Mouse (Mus musculus): ENCODE results near the gene Ptprg. TPM values are rescaled to one million over a fixed set of nuclear protein-coding genes. Genes with fewer than 3 reads are reported as not detected.

Ptprg gene
- polyA plus RNA-seq, 1 experiment = 73.9 TPM

- H3K27ac ChIP-seq (ENCODE audit: insufficient read depth, low read length) = no peak overlapping the region
Measured at GRCm38 (mm10) chr14:11688142-11688541, 134.8 kb downstream of the Ptprg start.

GRCm38 (mm10) chr14:11690066-11690465, 136.7 kb downstream of the Ptprg start:
- H3K4me1 ChIP-seq (ENCODE audit: control insufficient read depth, insufficient read depth, low read length) = 0 out of 2 replicates have a peak, but pooled peaks cover 6% of the 10 kb centered on the region

More at GRCm38 (mm10) chr14:11688142-11688541, 134.8 kb downstream of the Ptprg start:
- TF ChIP-seq CTCF (IDR thresholded peaks at IDR 0.05; ENCODE audit: borderline replicate concordance, insufficient read depth, low read length) (no peak), POLR2A (IDR thresholded peaks at IDR 0.05; ENCODE audit: low read depth, low read length) (no peak)
- H3K4me3 ChIP-seq (ENCODE audit: insufficient read depth, low read length) = no peak overlapping the region
- peaks cover 15% of the 10 kb centered on the region; the same call in 1 of the 2 replicates for H3K4me1 ChIP-seq (ENCODE audit: control insufficient read depth, insufficient read depth, low read length)

GRCm38 (mm10) chr14:11691531-11691930, 138.2 kb downstream of the Ptprg start:
- Histone ChIP-seq H3K27ac (ENCODE audit: insufficient read depth, low read length) (no peak overlapping the region), H3K4me1 (ENCODE audit: control insufficient read depth, insufficient read depth, low read length) (0 out of 2 replicates have a peak, but pooled peaks cover 6% of the 10 kb centered on the region), H3K4me3 (ENCODE audit: insufficient read depth, low read length) (no peak overlapping the region)
- TF ChIP-seq CTCF (IDR thresholded peaks at IDR 0.05; ENCODE audit: borderline replicate concordance, insufficient read depth, low read length) = no peak
- no peak for TF ChIP-seq POLR2A (IDR thresholded peaks at IDR 0.05; ENCODE audit: low read depth, low read length)

More at GRCm38 (mm10) chr14:11690066-11690465, 136.7 kb downstream of the Ptprg start:
- Histone ChIP-seq H3K27ac (ENCODE audit: insufficient read depth, low read length) (no peak overlapping the region), H3K4me3 (ENCODE audit: insufficient read depth, low read length) (no peak overlapping the region)
- TF ChIP-seq CTCF (IDR thresholded peaks at IDR 0.05; ENCODE audit: borderline replicate concordance, insufficient read depth, low read length) (no peak), POLR2A (IDR thresholded peaks at IDR 0.05; ENCODE audit: low read depth, low read length) (no peak)

GRCm38 (mm10) chr14:11698880-11699279, 145.5 kb downstream of the Ptprg start:
- Histone ChIP-seq H3K4me3 (ENCODE audit: insufficient read depth, low read length) (no peak overlapping the region), H3K27ac (ENCODE audit: insufficient read depth, low read length) (no peak overlapping the region), H3K4me1 (ENCODE audit: control insufficient read depth, insufficient read depth, low read length) (0 out of 2 replicates have a peak, but pooled peaks cover 2% of the 10 kb centered on the region)
- TF ChIP-seq POLR2A (IDR thresholded peaks at IDR 0.05; ENCODE audit: low read depth, low read length) = no peak

- Histone ChIP-seq H3K4me3 (ENCODE audit: insufficient read depth, low read length) (no peak overlapping the region), H3K27ac (ENCODE audit: insufficient read depth, low read length) (no peak overlapping the region), H3K4me1 (ENCODE audit: control insufficient read depth, insufficient read depth, low read length) (0 out of 2 replicates have a peak, but pooled peaks cover 2% of the 10 kb centered on the region)
- TF ChIP-seq CTCF (IDR thresholded peaks at IDR 0.05; ENCODE audit: borderline replicate concordance, insufficient read depth, low read length) = no peak
- TF ChIP-seq POLR2A (IDR thresholded peaks at IDR 0.05; ENCODE audit: low read depth, low read length) = no peak
Measured at GRCm38 (mm10) chr14:11699654-11700053, 146.3 kb downstream of the Ptprg start.

GRCm38 (mm10) chr14:11701516-11702249, 148.4 kb downstream of the Ptprg start:
- TF ChIP-seq CTCF (IDR thresholded peaks at IDR 0.05; ENCODE audit: borderline replicate concordance, insufficient read depth, low read length) = no peak
- TF ChIP-seq POLR2A (IDR thresholded peaks at IDR 0.05; ENCODE audit: low read depth, low read length) = no peak
- H3K4me3 ChIP-seq (ENCODE audit: insufficient read depth, low read length) = no peak overlapping the region
- H3K27ac ChIP-seq (ENCODE audit: insufficient read depth, low read length) = no peak overlapping the region
- no peaks in the 10 kb centered on the region for H3K4me1 ChIP-seq (ENCODE audit: control insufficient read depth, insufficient read depth, low read length)

- Histone ChIP-seq H3K4me3 (ENCODE audit: insufficient read depth, low read length) (no peak overlapping the region), H3K4me1 (ENCODE audit: control insufficient read depth, insufficient read depth, low read length) (no peaks in the 10 kb centered on the region), H3K27ac (ENCODE audit: insufficient read depth, low read length) (no peak overlapping the region)
- TF ChIP-seq CTCF (IDR thresholded peaks at IDR 0.05; ENCODE audit: borderline replicate concordance, insufficient read depth, low read length) (no peak), POLR2A (IDR thresholded peaks at IDR 0.05; ENCODE audit: low read depth, low read length) (no peak)
Measured at GRCm38 (mm10) chr14:11702770-11703477, 149.6 kb downstream of the Ptprg start.

- H3K27ac ChIP-seq (ENCODE audit: insufficient read depth, low read length) = no peak overlapping the region
- no peaks in the 10 kb centered on the region for H3K4me1 ChIP-seq (ENCODE audit: control insufficient read depth, insufficient read depth, low read length)
- no peak for TF ChIP-seq POLR2A (IDR thresholded peaks at IDR 0.05; ENCODE audit: low read depth, low read length)
- TF ChIP-seq CTCF (IDR thresholded peaks at IDR 0.05; ENCODE audit: borderline replicate concordance, insufficient read depth, low read length) = no peak
- H3K4me3 ChIP-seq (ENCODE audit: insufficient read depth, low read length) = no peak overlapping the region
Measured at GRCm38 (mm10) chr14:11704871-11705270, 151.5 kb downstream of the Ptprg start.

GRCm38 (mm10) chr14:11709352-11709751, 156.0 kb downstream of the Ptprg start:
- TF ChIP-seq POLR2A (IDR thresholded peaks at IDR 0.05; ENCODE audit: low read depth, low read length) (no peak), CTCF (IDR thresholded peaks at IDR 0.05; ENCODE audit: borderline replicate concordance, insufficient read depth, low read length) (no peak)
- no peak overlapping the region for H3K4me3 ChIP-seq (ENCODE audit: insufficient read depth, low read length)

GRCm38 (mm10) chr14:11709798-11710197, 156.5 kb downstream of the Ptprg start:
- TF ChIP-seq POLR2A (IDR thresholded peaks at IDR 0.05; ENCODE audit: low read depth, low read length) (no peak), CTCF (IDR thresholded peaks at IDR 0.05; ENCODE audit: borderline replicate concordance, insufficient read depth, low read length) (no peak)

More at GRCm38 (mm10) chr14:11709352-11709751, 156.0 kb downstream of the Ptprg start:
- H3K27ac ChIP-seq (ENCODE audit: insufficient read depth, low read length) = no peak overlapping the region
- H3K4me1 ChIP-seq (ENCODE audit: control insufficient read depth, insufficient read depth, low read length) = no peaks in the 10 kb centered on the region

More at GRCm38 (mm10) chr14:11709798-11710197, 156.5 kb downstream of the Ptprg start:
- H3K4me3 ChIP-seq (ENCODE audit: insufficient read depth, low read length) = no peak overlapping the region
- H3K4me1 ChIP-seq (ENCODE audit: control insufficient read depth, insufficient read depth, low read length) = no peaks in the 10 kb centered on the region
- H3K27ac ChIP-seq (ENCODE audit: insufficient read depth, low read length) = no peak overlapping the region

Measured in embryonic fibroblast, embryonic 13.5 days (primary cell).